Mouse (Mus musculus): Measurements from ENCODE around the gene Hkdc1. TPM values are rescaled to one million over a fixed set of nuclear protein-coding genes. Genes with fewer than 3 reads are reported as not detected.
"Not testable (repeated sequence)": the region's sequence is repeated elsewhere in the genome, so short reads cannot be mapped to it uniquely, and the experiment has no call there.

Hkdc1 gene
- polyA plus RNA-seq (2012; rRNA removed), result 44.7 and 137 TPM in 2 replicates

DNA sequence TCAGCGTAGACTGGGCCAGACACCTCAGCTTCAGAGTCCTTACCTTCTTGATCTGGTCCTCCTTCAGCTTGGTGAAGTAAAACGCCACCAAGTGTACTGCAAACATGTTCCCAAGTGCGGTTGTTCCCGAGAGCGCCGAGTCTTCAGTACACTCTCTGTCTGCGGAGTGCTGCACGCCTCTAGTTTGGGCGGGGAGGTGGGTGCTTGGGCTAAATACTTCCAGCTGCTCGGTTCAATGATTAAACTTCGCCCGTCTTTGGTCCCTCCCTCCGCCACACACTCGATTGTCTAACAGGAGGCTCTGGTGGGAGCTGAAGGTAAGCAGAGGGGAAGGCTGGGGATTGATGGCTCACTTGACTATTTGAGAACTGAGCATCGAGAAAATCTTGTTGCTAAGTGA is at the start of gene Hkdc1:
Gene Hkdc1 (minus strand): TSS at position 237 of the 400 bp plus-strand sequence.
- peaks cover 28% of the 10 kb centered on the region for H3K4me1 ChIP-seq (ENCODE audit: control insufficient read depth, insufficient read depth, insufficient read length, low read length)
- 20% methylated on average over 15 of the region's 15 CpGs for WGBS
- peak; percentile 99 for TF ChIP-seq POLR2A (IDR thresholded peaks at IDR 0.05; ENCODE audit: low read depth, low read length)
- no peak for TF ChIP-seq CTCF (IDR thresholded peaks at IDR 0.05; ENCODE audit: extremely low read depth, insufficient read length, insufficient replicate concordance, low read depth, low read length)
- H3K36me3 ChIP-seq (ENCODE audit: control insufficient read depth, insufficient read depth, low read length), result peaks cover 3% of the 10 kb centered on the region
- H3K4me3 ChIP-seq (ENCODE audit: low read depth, low read length), result peak within 1 kb of the TSS; percentile 75
- peak within 1 kb of the TSS; percentile 93 for H3K27ac ChIP-seq (ENCODE audit: insufficient read depth, low read depth, low read length)
- no peaks in the 10 kb centered on the region for H3K27me3 ChIP-seq (ENCODE audit: control insufficient read depth, insufficient read depth, low read length)

DNA sequence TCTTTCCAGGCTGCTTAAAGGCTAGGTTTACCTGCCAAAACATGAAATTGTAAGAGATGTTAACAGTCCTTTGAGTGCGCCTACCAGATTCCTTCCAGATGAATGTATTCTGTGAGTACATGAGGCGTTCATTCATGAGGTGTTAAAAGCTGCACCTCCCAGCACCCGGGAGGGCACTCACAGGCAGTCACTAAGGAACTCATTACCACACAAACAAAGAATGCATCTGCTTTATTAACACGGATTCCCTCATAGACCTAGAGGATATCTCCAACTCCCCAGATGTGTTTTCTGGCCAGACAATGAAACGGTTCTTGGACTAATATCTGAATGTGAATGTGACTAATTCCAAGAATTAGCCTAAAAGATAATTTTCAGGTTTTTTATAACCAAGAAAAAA is 48.8 kb upstream of the Hkdc1 start:
- WGBS, result 75% methylated on average over 5 of the region's 5 CpGs
- Histone ChIP-seq H3K4me3 (ENCODE audit: low read depth, low read length) (no peak overlapping the region), H3K27me3 (ENCODE audit: control insufficient read depth, insufficient read depth, low read length) (no peaks in the 10 kb centered on the region), H3K4me1 (ENCODE audit: control insufficient read depth, insufficient read depth, insufficient read length, low read length) (no peaks in the 10 kb centered on the region), H3K27ac (ENCODE audit: insufficient read depth, low read depth, low read length) (no peak overlapping the region), H3K36me3 (ENCODE audit: control insufficient read depth, insufficient read depth, low read length) (peaks cover 29% of the 10 kb centered on the region)
- TF ChIP-seq POLR2A (IDR thresholded peaks at IDR 0.05; ENCODE audit: low read depth, low read length), result no peak
- TF ChIP-seq CTCF (IDR thresholded peaks at IDR 0.05; ENCODE audit: extremely low read depth, insufficient read length, insufficient replicate concordance, low read depth, low read length), result no peak

DNA sequence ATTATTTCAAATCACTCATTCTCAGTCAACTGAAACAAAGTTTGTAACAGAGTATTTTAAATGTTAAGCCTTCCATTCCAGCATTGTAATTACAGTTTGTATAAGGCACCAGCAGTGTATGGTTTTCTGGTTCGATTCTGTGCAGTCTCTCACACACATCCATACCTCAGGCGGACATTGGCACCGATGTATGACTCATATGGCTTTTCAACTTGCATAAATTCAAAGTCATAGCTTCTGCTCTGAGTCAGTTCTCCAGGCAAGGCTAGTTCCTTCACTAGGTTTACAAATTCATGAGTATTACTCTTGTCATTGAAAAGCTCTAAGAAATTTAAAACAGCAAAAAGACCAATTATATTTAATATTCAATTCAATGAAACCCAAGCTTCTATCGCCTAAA is 47.4 kb upstream of the Hkdc1 start:
- no peaks in the 10 kb centered on the region for H3K4me1 ChIP-seq (ENCODE audit: control insufficient read depth, insufficient read depth, insufficient read length, low read length)
- no peaks in the 10 kb centered on the region for H3K27me3 ChIP-seq (ENCODE audit: control insufficient read depth, insufficient read depth, low read length)
- WGBS, result 92% methylated on average over 4 of the region's 4 CpGs
- H3K36me3 ChIP-seq (ENCODE audit: control insufficient read depth, insufficient read depth, low read length), result peaks cover 29% of the 10 kb centered on the region
- H3K4me3 ChIP-seq (ENCODE audit: low read depth, low read length), result no peak overlapping the region
- TF ChIP-seq POLR2A (IDR thresholded peaks at IDR 0.05; ENCODE audit: low read depth, low read length) (no peak), CTCF (IDR thresholded peaks at IDR 0.05; ENCODE audit: extremely low read depth, insufficient read length, insufficient replicate concordance, low read depth, low read length) (no peak)
- H3K27ac ChIP-seq (ENCODE audit: insufficient read depth, low read depth, low read length), result no peak overlapping the region

DNA sequence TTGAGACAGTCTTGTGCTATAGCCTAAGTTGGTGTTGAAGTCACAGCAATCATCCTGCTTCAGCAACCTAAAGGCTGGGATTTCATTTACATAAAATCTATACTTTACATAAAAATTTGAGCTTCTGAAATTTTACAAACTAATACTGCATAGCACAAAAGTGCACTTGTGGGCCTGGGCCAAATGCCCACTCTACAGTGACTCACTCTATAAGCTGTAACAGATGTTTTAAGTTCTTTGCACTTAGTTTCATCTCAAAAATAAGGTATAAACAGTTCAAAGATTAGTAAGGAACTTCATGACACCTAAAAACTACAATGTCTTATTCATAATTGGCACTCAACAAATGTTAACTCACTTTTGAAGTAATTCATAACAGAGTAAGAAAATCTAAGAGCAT is 39.0 kb upstream of the Hkdc1 start:
- Histone ChIP-seq H3K27me3 (ENCODE audit: control insufficient read depth, insufficient read depth, low read length) (no peaks in the 10 kb centered on the region), H3K4me3 (ENCODE audit: low read depth, low read length) (no peak overlapping the region), H3K27ac (ENCODE audit: insufficient read depth, low read depth, low read length) (no peak overlapping the region), H3K4me1 (ENCODE audit: control insufficient read depth, insufficient read depth, insufficient read length, low read length) (no peaks in the 10 kb centered on the region), H3K36me3 (ENCODE audit: control insufficient read depth, insufficient read depth, low read length) (peaks cover 48% of the 10 kb centered on the region)
- TF ChIP-seq CTCF (IDR thresholded peaks at IDR 0.05; ENCODE audit: extremely low read depth, insufficient read length, insufficient replicate concordance, low read depth, low read length) (no peak), POLR2A (IDR thresholded peaks at IDR 0.05; ENCODE audit: low read depth, low read length) (no peak)

DNA sequence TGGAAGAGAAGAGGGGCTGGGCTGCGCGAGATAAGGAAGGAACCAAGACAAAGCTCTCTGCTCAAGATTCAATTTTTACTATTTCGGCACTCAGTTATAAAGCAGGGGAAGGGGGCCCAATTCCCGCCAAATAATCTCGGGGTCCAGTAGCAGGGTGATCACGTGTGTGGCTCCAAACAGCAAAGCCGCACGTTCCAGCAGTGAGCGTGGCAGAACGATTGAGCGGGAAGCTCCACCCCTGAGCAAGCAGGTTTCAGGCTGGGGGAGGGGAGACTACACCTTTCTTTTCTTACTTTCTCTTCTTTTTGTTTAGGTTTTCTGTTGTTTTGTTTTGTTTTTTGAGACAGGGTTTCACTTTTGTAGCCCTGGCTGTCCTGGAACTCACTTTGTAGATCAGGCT is 29.7 kb upstream of the Hkdc1 start:
- H3K4me1 ChIP-seq (ENCODE audit: control insufficient read depth, insufficient read depth, insufficient read length, low read length); H3K27me3 ChIP-seq (ENCODE audit: control insufficient read depth, insufficient read depth, low read length); H3K27ac ChIP-seq (ENCODE audit: insufficient read depth, low read depth, low read length); H3K4me3 ChIP-seq (ENCODE audit: low read depth, low read length): not testable (repeated sequence)
- WGBS, result 62% methylated on average over 11 of the region's 11 CpGs
- H3K36me3 ChIP-seq (ENCODE audit: control insufficient read depth, insufficient read depth, low read length), result peaks cover 21% of the 10 kb centered on the region

DNA sequence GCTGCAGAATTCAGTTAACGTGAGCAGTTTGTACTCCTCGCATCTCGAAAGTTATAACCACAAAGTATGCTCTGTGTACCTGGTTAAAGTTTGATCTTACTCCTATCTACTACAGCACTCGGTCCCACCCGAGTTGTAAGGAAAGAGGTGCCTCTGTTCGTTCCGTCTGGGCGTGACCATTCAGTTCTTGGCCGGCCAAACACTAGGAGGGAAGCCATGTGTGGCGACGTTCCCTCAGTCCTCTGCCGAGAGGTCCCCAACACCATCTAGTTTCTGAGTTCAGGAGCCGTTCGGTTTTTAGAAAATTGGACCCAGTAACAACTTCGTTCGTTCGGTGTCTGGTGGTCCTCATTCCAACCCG is 28.0 kb upstream of the Hkdc1 start:
- H3K27ac ChIP-seq (ENCODE audit: insufficient read depth, low read depth, low read length), result peak overlapping the region; percentile 85

DNA sequence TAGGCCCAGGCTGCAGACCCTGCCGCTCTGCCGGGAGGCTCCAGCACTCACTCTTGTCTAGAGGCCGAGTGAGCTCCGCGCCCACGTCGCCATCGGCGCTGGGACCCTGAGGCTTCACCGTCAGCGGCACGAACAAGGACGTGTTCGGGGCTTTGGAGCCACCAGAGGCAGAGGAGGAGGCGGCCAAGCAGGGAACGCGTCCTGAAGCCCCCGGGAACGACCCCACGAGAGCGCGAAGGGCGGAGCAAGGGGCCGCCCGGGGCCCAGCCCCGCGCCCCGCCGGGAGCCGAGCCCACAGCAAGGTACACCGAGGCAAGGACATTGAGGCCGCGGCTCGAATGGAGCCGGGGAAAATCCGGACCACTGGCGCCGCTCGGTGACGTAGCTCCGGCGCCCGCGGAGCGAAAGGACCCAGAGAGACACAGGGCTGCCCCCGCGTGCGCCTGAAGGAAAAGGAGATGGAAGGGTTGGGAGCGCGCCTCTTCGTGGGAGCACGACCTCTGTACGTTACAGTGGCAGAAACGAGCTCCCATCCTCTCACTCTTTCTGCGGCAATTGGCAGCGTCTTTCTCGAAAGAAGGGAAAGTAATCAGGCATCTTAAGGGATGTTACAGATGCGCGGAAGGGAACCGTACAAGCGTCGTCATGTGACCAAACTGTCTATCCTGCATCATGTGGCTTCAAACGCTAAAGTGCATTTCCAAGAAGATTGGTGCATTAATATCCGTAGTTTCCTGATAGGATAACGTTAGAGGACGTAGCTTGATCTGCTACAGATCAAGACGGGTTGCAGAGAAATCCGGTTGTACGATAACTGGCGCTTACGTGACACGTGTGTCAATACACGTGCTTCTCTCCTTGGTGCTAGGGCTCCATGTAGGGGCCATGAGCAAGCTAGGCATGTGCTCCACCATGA is 27.3 kb upstream of the Hkdc1 start, which contains the start of the genes 4930507D05Rik and Supv3l1:
Gene 4930507D05Rik (plus strand): TSS at position 126 of the 916 bp plus-strand sequence.
Gene Supv3l1 (minus strand): TSS at position 375 of the 916 bp plus-strand sequence.
- Histone ChIP-seq H3K27ac (ENCODE audit: insufficient read depth, low read depth, low read length) (peak within 1 kb of the TSS; percentile 85), H3K27me3 (ENCODE audit: control insufficient read depth, insufficient read depth, low read length) (no peaks in the 10 kb centered on the region), H3K4me3 (ENCODE audit: low read depth, low read length) (peak within 1 kb of the TSS; percentile 99), H3K4me1 (ENCODE audit: control insufficient read depth, insufficient read depth, insufficient read length, low read length) (no peaks in the 10 kb centered on the region; the same call in 1 of the 2 replicates), H3K36me3 (ENCODE audit: control insufficient read depth, insufficient read depth, low read length) (peaks cover 24% of the 10 kb centered on the region)
- WGBS, result under 1% methylated on average over 73 of the region's 73 CpGs
- no peak for TF ChIP-seq POLR2A (IDR thresholded peaks at IDR 0.05; ENCODE audit: low read depth, low read length)
- no peak for TF ChIP-seq CTCF (IDR thresholded peaks at IDR 0.05; ENCODE audit: extremely low read depth, insufficient read length, insufficient replicate concordance, low read depth, low read length)

More for the DNA sequence above, 28.0 kb upstream of the Hkdc1 start:
- whole genome bisulfite sequencing, result 29% methylated on average over 18 of the region's 18 CpGs
- H3K36me3 ChIP-seq (ENCODE audit: control insufficient read depth, insufficient read depth, low read length), result peaks cover 23% of the 10 kb centered on the region
- TF ChIP-seq POLR2A (IDR thresholded peaks at IDR 0.05; ENCODE audit: low read depth, low read length) (no peak), CTCF (IDR thresholded peaks at IDR 0.05; ENCODE audit: extremely low read depth, insufficient read length, insufficient replicate concordance, low read depth, low read length) (no peak)
- peak overlapping the region; percentile 99 for H3K4me3 ChIP-seq (ENCODE audit: low read depth, low read length)
- no peaks in the 10 kb centered on the region for H3K27me3 ChIP-seq (ENCODE audit: control insufficient read depth, insufficient read depth, low read length)
- no peaks in the 10 kb centered on the region; the same call in 1 of the 2 replicates for H3K4me1 ChIP-seq (ENCODE audit: control insufficient read depth, insufficient read depth, insufficient read length, low read length)

Measured in small intestine, adult 2 months (tissue).